Mouse (Mus musculus) E14TG2a.4 (cell line): ENCODE measurements at regions not wholly inside any gene's neighbourhood (a gene's known extent, or its start where the extent isn't known, plus 50 kb on each side); places are given as distances from the start of the nearest gene placed in this dataset.
A peak's percentile ranks its signal among the peaks of the same experiment; 100 is the strongest.

Source experiments
- H3K27me3 ChIP-seq: 2 replicates; pipeline ENCODE4 v1.6.1; 2014; ENCODE audit warnings: low read length, control low read depth; ENCODE audit not compliant: insufficient read depth
- H3K36me3 ChIP-seq: 2 replicates; pipeline ENCODE4 v1.6.1; 2014; ENCODE audit warnings: low read length, control low read depth; ENCODE audit not compliant: insufficient read depth
- H3K4me1 ChIP-seq: replicated peaks from 2 replicates; pipeline ENCODE4 v1.6.1; 2014; ENCODE audit warnings: low read depth, low read length, control low read depth
- H3K4me3 ChIP-seq: replicated peaks from 2 replicates; pipeline ENCODE4 v1.5.1; 2014; ENCODE audit warnings: mild to moderate bottlenecking, low read length
- H3K9me3 ChIP-seq: 2 replicates; pipeline ENCODE4 v1.6.1; 2014; ENCODE audit warnings: low read length, control low read depth
- CTCF ChIP-seq: conservative IDR thresholded peaks from 2 replicates; pipeline ENCODE4 v1.5.1; 2014; ENCODE audit warnings: low read length
- NANOG ChIP-seq: IDR thresholded peaks from 2 replicates; pipeline ENCODE4 v1.6.1; 2014; ENCODE audit warnings: borderline replicate concordance, low read length, mixed read lengths
- POU5F1 ChIP-seq: IDR thresholded peaks from 2 replicates; pipeline ENCODE4 v1.6.1; 2014; ENCODE audit warnings: low read length, borderline replicate concordance

- TF ChIP-seq CTCF, result peak; percentile 40
- TF ChIP-seq NANOG, result no peak
Measured at GRCm38 (mm10) chr15:26469901-26470383, 161.1 kb downstream of the March11 start.

DNA sequence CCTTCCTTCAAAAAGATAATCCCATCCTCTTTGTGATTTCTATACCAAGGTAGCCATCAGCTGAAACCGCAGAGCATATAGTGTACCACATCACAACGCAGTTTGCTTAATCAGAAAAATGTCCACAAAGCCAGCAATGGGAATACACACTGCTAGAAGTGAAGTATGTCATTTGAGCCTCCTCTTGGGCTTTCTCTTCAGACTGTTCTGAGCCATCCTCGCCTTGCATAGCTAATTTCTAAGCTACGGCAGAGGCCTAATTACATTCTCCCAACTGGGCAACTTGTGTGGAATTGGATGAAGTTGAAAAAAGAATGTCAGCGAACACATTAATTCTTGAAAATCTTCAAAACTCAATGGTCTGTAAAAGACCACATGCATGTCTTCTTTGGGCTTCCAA, 178.5 kb downstream of the March11 start:
- no peak overlapping the region for H3K4me3 ChIP-seq
- no peaks in the 10 kb centered on the region for H3K36me3 ChIP-seq
- TF ChIP-seq POU5F1, result no peak
- no peak for TF ChIP-seq CTCF
- TF ChIP-seq NANOG, result no peak

More at GRCm38 (mm10) chr15:26469901-26470383, 161.1 kb downstream of the March11 start:
- Histone ChIP-seq H3K27me3 (no peaks in the 10 kb centered on the region), H3K9me3 (no peaks in the 10 kb centered on the region), H3K4me3 (no peak overlapping the region), H3K4me1 (no peaks in the 10 kb centered on the region), H3K36me3 (no peaks in the 10 kb centered on the region)

More for the DNA sequence above, 178.5 kb downstream of the March11 start:
- Histone ChIP-seq H3K27me3 (no peaks in the 10 kb centered on the region), H3K9me3 (peaks cover 9% of the 10 kb centered on the region), H3K4me1 (no peaks in the 10 kb centered on the region)
